Mouse (Mus musculus): ENCODE measurements at regions not wholly inside any gene's neighbourhood (a gene's known extent, or its start where the extent isn't known, plus 50 kb on each side); places are given as distances from the start of the nearest gene placed in this dataset.

- whole genome bisulfite sequencing, result 77% methylated on average over 5 of the region's 5 CpGs
- no peak overlapping the region for H3K4me2 ChIP-seq (replicated peaks; ENCODE audit: low read depth, low read length)
Measured at GRCm38 (mm10) chr2:137925488-137925887, 330.9 kb upstream of the Btbd3 start.

DNA sequence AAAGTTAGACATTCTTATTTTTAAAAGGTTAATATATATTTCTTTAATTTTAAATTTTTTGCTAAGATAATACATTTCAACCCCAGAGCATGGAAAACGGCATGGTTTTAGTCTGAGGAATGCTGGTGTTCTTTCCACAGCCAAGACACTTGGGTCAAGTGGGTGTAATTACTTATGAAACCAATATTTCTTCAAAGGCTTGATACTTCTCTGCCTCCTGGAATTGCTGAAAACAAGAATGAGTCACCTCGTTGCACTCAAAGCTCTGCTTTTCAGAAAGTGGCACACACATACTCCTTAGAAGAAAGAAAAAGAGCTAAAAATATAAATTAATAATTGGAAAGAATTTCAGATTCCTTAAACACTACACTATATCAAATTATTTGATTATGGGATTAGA is 331.8 kb upstream of the Btbd3 start:
- H3K9ac ChIP-seq (ENCODE audit: low read depth, low read length), result no peak overlapping the region
- H3K4me2 ChIP-seq (replicated peaks; ENCODE audit: low read depth, low read length), result no peak overlapping the region
- no peaks in the 10 kb centered on the region for H3K4me1 ChIP-seq (replicated peaks; ENCODE audit: control insufficient read depth, insufficient read depth, low read length)
- no peaks in the 10 kb centered on the region for H3K27me3 ChIP-seq (ENCODE audit: control insufficient read depth, insufficient read depth, low read length)
- 85% methylated on average over 2 of the region's 2 CpGs for WGBS
- no peaks in the 10 kb centered on the region for H3K36me3 ChIP-seq (ENCODE audit: control insufficient read depth, insufficient read depth, low read length)
- DNase-seq (ENCODE audit: low spot score) (no peak), ATAC-seq (ENCODE audit: low FRiP score) (no peak)
- no peak overlapping the region for H3K4me3 ChIP-seq (ENCODE audit: low read depth, low read length)
- H3K9me3 ChIP-seq (ENCODE audit: control insufficient read depth, low read length), result no peaks in the 10 kb centered on the region
- H3K27ac ChIP-seq (ENCODE audit: low read depth, low read length), result no peak overlapping the region

More at GRCm38 (mm10) chr2:137925488-137925887, 330.9 kb upstream of the Btbd3 start:
- Histone ChIP-seq H3K36me3 (ENCODE audit: control insufficient read depth, insufficient read depth, low read length) (no peaks in the 10 kb centered on the region), H3K9ac (ENCODE audit: low read depth, low read length) (no peak overlapping the region), H3K27me3 (ENCODE audit: control insufficient read depth, insufficient read depth, low read length) (no peaks in the 10 kb centered on the region), H3K27ac (ENCODE audit: low read depth, low read length) (no peak overlapping the region), H3K4me3 (ENCODE audit: low read depth, low read length) (no peak overlapping the region), H3K9me3 (ENCODE audit: control insufficient read depth, low read length) (no peaks in the 10 kb centered on the region), H3K4me1 (replicated peaks; ENCODE audit: control insufficient read depth, insufficient read depth, low read length) (no peaks in the 10 kb centered on the region)
- ATAC-seq (ENCODE audit: low FRiP score) (no peak), DNase-seq (ENCODE audit: low spot score) (no peak)

- DNase-seq (ENCODE audit: low spot score), result no peak
- Histone ChIP-seq H3K4me1 (replicated peaks; ENCODE audit: control insufficient read depth, insufficient read depth, low read length) (no peaks in the 10 kb centered on the region), H3K27me3 (ENCODE audit: control insufficient read depth, insufficient read depth, low read length) (no peaks in the 10 kb centered on the region), H3K9ac (ENCODE audit: low read depth, low read length) (no peak overlapping the region), H3K4me3 (ENCODE audit: low read depth, low read length) (no peak overlapping the region), H3K9me3 (ENCODE audit: control insufficient read depth, low read length) (no peaks in the 10 kb centered on the region), H3K4me2 (replicated peaks; ENCODE audit: low read depth, low read length) (no peak overlapping the region), H3K27ac (ENCODE audit: low read depth, low read length) (no peak overlapping the region), H3K36me3 (ENCODE audit: control insufficient read depth, insufficient read depth, low read length) (no peaks in the 10 kb centered on the region)
- no peak for ATAC-seq (ENCODE audit: low FRiP score)
Measured at GRCm38 (mm10) chr2:137898425-137898824, 357.9 kb upstream of the Btbd3 start.

DNA sequence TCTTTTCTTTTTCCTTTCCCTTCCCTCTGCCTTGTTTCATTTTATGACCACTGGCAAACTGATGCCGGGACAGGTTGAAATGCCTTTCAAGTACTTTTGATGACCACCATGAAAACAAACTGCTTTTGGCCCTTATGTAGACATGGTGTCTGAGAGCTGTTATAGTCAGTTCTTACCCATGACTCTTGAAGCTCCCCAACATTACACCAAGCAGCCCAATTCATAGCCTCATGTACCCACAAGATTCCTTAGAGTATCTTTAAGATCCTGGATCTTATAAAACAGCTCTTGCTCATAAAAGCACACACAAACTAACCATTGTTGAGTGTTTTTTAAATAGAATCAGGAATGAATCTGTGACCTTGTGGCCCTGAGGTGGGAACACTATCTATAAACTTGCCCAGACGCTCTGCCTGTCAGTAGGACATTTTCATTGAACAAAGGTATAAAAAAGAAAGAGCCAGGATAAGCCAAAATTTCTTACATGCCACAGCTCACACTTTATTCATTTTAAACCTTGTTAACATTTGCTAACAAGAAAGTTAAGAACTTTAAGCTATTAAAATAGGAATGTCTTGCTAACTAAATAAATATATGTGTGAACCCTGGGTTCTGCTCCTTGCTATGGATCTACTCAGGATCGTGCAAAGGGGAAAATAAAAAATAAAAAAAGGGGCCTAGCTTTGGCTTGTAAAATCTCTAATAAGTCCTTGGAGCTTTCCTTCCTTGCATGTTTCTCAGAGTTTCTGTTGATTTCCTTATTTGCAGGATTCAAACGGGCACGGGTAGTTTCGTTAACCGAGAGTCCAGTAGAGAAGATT is 375.9 kb upstream of the Btbd3 start:
- no peaks in the 10 kb centered on the region for H3K9me3 ChIP-seq (ENCODE audit: control insufficient read depth, low read length)
- no peak for ATAC-seq (ENCODE audit: low FRiP score)
- DNase-seq (ENCODE audit: low spot score), result no peak
- H3K36me3 ChIP-seq (ENCODE audit: control insufficient read depth, insufficient read depth, low read length), result no peaks in the 10 kb centered on the region
- no peak overlapping the region for H3K9ac ChIP-seq (ENCODE audit: low read depth, low read length)
- WGBS, result 92% methylated on average over 7 of the region's 7 CpGs
- no peak overlapping the region for H3K27ac ChIP-seq (ENCODE audit: low read depth, low read length)
- H3K4me1 ChIP-seq (replicated peaks; ENCODE audit: control insufficient read depth, insufficient read depth, low read length), result no peaks in the 10 kb centered on the region
- H3K27me3 ChIP-seq (ENCODE audit: control insufficient read depth, insufficient read depth, low read length), result no peaks in the 10 kb centered on the region
- H3K4me2 ChIP-seq (replicated peaks; ENCODE audit: low read depth, low read length), result no peak overlapping the region
- H3K4me3 ChIP-seq (ENCODE audit: low read depth, low read length), result no peak overlapping the region

- Histone ChIP-seq H3K4me2 (replicated peaks; ENCODE audit: low read depth, low read length) (no peak overlapping the region), H3K4me3 (ENCODE audit: low read depth, low read length) (no peak overlapping the region), H3K9me3 (ENCODE audit: control insufficient read depth, low read length) (no peaks in the 10 kb centered on the region), H3K27ac (ENCODE audit: low read depth, low read length) (no peak overlapping the region), H3K27me3 (ENCODE audit: control insufficient read depth, insufficient read depth, low read length) (no peaks in the 10 kb centered on the region), H3K9ac (ENCODE audit: low read depth, low read length) (no peak overlapping the region), H3K4me1 (replicated peaks; ENCODE audit: control insufficient read depth, insufficient read depth, low read length) (no peaks in the 10 kb centered on the region), H3K36me3 (ENCODE audit: control insufficient read depth, insufficient read depth, low read length) (no peaks in the 10 kb centered on the region)
- no peak for DNase-seq (ENCODE audit: low spot score)
- no peak for ATAC-seq (ENCODE audit: low FRiP score)
- WGBS, result 79% methylated on average over 4 of the region's 4 CpGs
Measured at GRCm38 (mm10) chr2:137869676-137870075, 386.7 kb upstream of the Btbd3 start.

DNA sequence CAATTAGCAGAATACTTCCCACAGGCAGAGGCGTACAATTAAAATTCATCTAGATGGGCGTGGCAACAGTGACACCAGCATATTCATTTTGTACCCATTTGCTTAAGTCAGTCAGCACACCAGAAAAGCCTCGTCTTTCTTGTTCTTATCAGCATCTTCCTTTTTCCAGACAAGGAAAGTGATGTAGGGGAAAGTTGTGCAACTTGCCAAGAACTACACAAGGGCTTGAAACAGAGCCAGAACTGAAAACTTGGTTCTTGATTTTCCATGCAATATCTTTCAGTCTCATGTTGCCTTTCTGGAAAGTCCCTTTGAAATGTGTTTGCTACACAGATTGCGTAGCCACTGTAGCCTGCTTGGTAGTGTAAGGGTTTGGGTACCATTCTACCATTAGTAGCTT is 401.9 kb upstream of the Btbd3 start:
- H3K4me3 ChIP-seq (ENCODE audit: low read depth, low read length), result no peak overlapping the region
- H3K27me3 ChIP-seq (ENCODE audit: control insufficient read depth, insufficient read depth, low read length), result no peaks in the 10 kb centered on the region
- H3K9me3 ChIP-seq (ENCODE audit: control insufficient read depth, low read length), result no peaks in the 10 kb centered on the region
- H3K4me1 ChIP-seq (replicated peaks; ENCODE audit: control insufficient read depth, insufficient read depth, low read length), result no peaks in the 10 kb centered on the region
- H3K9ac ChIP-seq (ENCODE audit: low read depth, low read length), result no peak overlapping the region
- H3K4me2 ChIP-seq (replicated peaks; ENCODE audit: low read depth, low read length), result no peak overlapping the region
- H3K36me3 ChIP-seq (ENCODE audit: control insufficient read depth, insufficient read depth, low read length), result no peaks in the 10 kb centered on the region
- DNase-seq (ENCODE audit: low spot score) (no peak), ATAC-seq (ENCODE audit: low FRiP score) (no peak)
- 88% methylated on average over 4 of the region's 4 CpGs for WGBS
- H3K27ac ChIP-seq (ENCODE audit: low read depth, low read length), result no peak overlapping the region

- H3K4me2 ChIP-seq (replicated peaks; ENCODE audit: low read depth, low read length), result no peak overlapping the region
- H3K9me3 ChIP-seq (ENCODE audit: control insufficient read depth, low read length), result no peaks in the 10 kb centered on the region
- no peaks in the 10 kb centered on the region for H3K4me1 ChIP-seq (replicated peaks; ENCODE audit: control insufficient read depth, insufficient read depth, low read length)
- WGBS, result 79% methylated on average over 10 of the region's 10 CpGs
- H3K27ac ChIP-seq (ENCODE audit: low read depth, low read length), result no peak overlapping the region
- ATAC-seq (ENCODE audit: low FRiP score), result no peak
- no peak overlapping the region for H3K9ac ChIP-seq (ENCODE audit: low read depth, low read length)
- H3K36me3 ChIP-seq (ENCODE audit: control insufficient read depth, insufficient read depth, low read length), result no peaks in the 10 kb centered on the region
- no peak for DNase-seq (ENCODE audit: low spot score)
- no peak overlapping the region for H3K4me3 ChIP-seq (ENCODE audit: low read depth, low read length)
- no peaks in the 10 kb centered on the region for H3K27me3 ChIP-seq (ENCODE audit: control insufficient read depth, insufficient read depth, low read length)
Measured at GRCm38 (mm10) chr2:137853399-137854259, 402.7 kb upstream of the Btbd3 start.

- H3K4me3 ChIP-seq (ENCODE audit: low read depth, low read length), result no peak overlapping the region
- H3K36me3 ChIP-seq (ENCODE audit: control insufficient read depth, insufficient read depth, low read length), result no peaks in the 10 kb centered on the region
- no peak overlapping the region for H3K27ac ChIP-seq (ENCODE audit: low read depth, low read length)
- no peak overlapping the region for H3K4me2 ChIP-seq (replicated peaks; ENCODE audit: low read depth, low read length)
- no peaks in the 10 kb centered on the region for H3K9me3 ChIP-seq (ENCODE audit: control insufficient read depth, low read length)
- no peak overlapping the region for H3K9ac ChIP-seq (ENCODE audit: low read depth, low read length)
- DNase-seq (ENCODE audit: low spot score) (no peak), ATAC-seq (ENCODE audit: low FRiP score) (no peak)
- H3K4me1 ChIP-seq (replicated peaks; ENCODE audit: control insufficient read depth, insufficient read depth, low read length), result no peaks in the 10 kb centered on the region
- WGBS, result 60% methylated on average over 2 of the region's 2 CpGs
- H3K27me3 ChIP-seq (ENCODE audit: control insufficient read depth, insufficient read depth, low read length), result no peaks in the 10 kb centered on the region
Measured at GRCm38 (mm10) chr2:137847901-137848300, 408.5 kb upstream of the Btbd3 start.
